Mouse (Mus musculus): ENCODE measurements around the gene Tap2. TPM values are rescaled to one million over a fixed set of nuclear protein-coding genes. Genes with fewer than 3 reads are reported as not detected.

Gene Tap2
- total RNA-seq, 4 experiments from 2014 or later: 5.1 to 7.6 (median 6.7) TPM

GRCm38 (mm10) chr17:34248764-34249163, 45.4 kb downstream of the Tap2 start:
- no peak for DNase-seq (ENCODE audit: low spot score in 2 of 2)

- no peak for DNase-seq (ENCODE audit: low spot score in 2 of 2)
These were observed 46.0 kb downstream of the Tap2 start for GRCm38 (mm10) chr17:34249361-34249760.

GRCm38 (mm10) chr17:34249878-34250277, 46.6 kb downstream of the Tap2 start:
- DNase-seq (ENCODE audit: low spot score in 2 of 2): no peak

GRCm38 (mm10) chr17:34251666-34252065, 48.3 kb downstream of the Tap2 start:
- no peak for DNase-seq (ENCODE audit: low spot score in 2 of 2)

GRCm38 (mm10) chr17:34256501-34256900, 53.2 kb downstream of the Tap2 start:
- DNase-seq (ENCODE audit: low spot score in 2 of 2): no peak

- peak; percentile 41 to 42 for DNase-seq (ENCODE audit: low spot score in 2 of 2)
These were observed 54.5 kb downstream of the Tap2 start, which contains the start of gene H2-Ab1 for GRCm38 (mm10) chr17:34257594-34258375. TSS of gene H2-Ab1 (plus strand) at chr17:34257689.

- no peak for DNase-seq (ENCODE audit: low spot score in 2 of 2)
These were observed 57.2 kb downstream of the Tap2 start for GRCm38 (mm10) chr17:34260551-34260950.

- DNase-seq (ENCODE audit: low spot score in 2 of 2): peak; percentile 9 to 32
These were observed 58.2 kb downstream of the Tap2 start for GRCm38 (mm10) chr17:34261502-34261901.

GRCm38 (mm10) chr17:34263068-34263467, 59.7 kb downstream of the Tap2 start:
- DNase-seq (ENCODE audit: low spot score in 2 of 2): peak; percentile 11 to 40

- no peak for DNase-seq (ENCODE audit: low spot score in 2 of 2)
These were observed 60.6 kb downstream of the Tap2 start for GRCm38 (mm10) chr17:34263811-34264371.

- DNase-seq (ENCODE audit: low spot score in 2 of 2): no peak
These were observed 61.4 kb downstream of the Tap2 start for GRCm38 (mm10) chr17:34264452-34265351.

Other genes starting within 250 kb of the Tap2 start
- 10 to 100 TPM; 32.0 to 34.6 (median 32.5) TPM for gene Vps52, start 247.7 kb upstream of the Tap2 start, total RNA-seq (2022)
- gene Rps18, start 247.5 kb upstream of the Tap2 start, total RNA-seq (2022): 100 to 1,000 TPM; 380 to 500 (median 432) TPM
- 10 to 100 TPM; 34.2 to 57.8 (median 46.1) TPM for gene H2-K1, start 203.2 kb upstream of the Tap2 start, total RNA-seq (2022)
- 10 to 100 TPM in 3 of 4 experiments, 1 to 10 TPM in 1; 9.8 to 15.6 (median 11.7) TPM for gene Ring1, start 178.8 kb upstream of the Tap2 start, total RNA-seq (2022)
- 10 to 100 TPM; 83.6 to 90.2 (median 84.9) TPM for gene H2-Ke6, start 175.5 kb upstream of the Tap2 start, total RNA-seq (2022)
- 10 to 100 TPM; 44.2 to 63.5 (median 49.3) TPM for gene Slc39a7, start 171.8 kb upstream of the Tap2 start, total RNA-seq (2022)
- 10 to 100 TPM; 36.8 to 39.3 (median 38.8) TPM for gene Rxrb, start 171.7 kb upstream of the Tap2 start, total RNA-seq (2022)
- gene Col11a2, start 164.1 kb upstream of the Tap2 start, total RNA-seq (2022): 1 to 10 TPM; 2.5 to 4.8 (median 3.9) TPM
- not detected for gene H2-Oa, start 111.2 kb upstream of the Tap2 start, total RNA-seq (2022)
- gene H2-DMa, start 84.0 kb upstream of the Tap2 start, total RNA-seq (2022): 1 to 10 TPM; 3.0 to 4.6 (median 4.0) TPM
- gene Brd2, start 80.9 kb upstream of the Tap2 start, total RNA-seq (2022): 10 to 100 TPM; 67.9 to 73.8 (median 69.8) TPM
- under 1 TPM in 2 of 4 experiments, not detected in 2; 0.40 to 0.61 TPM for gene H2-DMb2, start 60.2 kb upstream of the Tap2 start, total RNA-seq (2022)
- under 1 TPM in 2 of 4 experiments, not detected in 2; 0.19 to 0.81 TPM for gene H2-DMb1, start 50.5 kb upstream of the Tap2 start, total RNA-seq (2022)
- gene Tap1, start 16.0 kb upstream of the Tap2 start, total RNA-seq (2022): 1 to 10 TPM in 3 of 4 experiments, under 1 TPM in 1; 0.82 to 1.3 (median 1.2) TPM
- gene Psmb9, start 15.8 kb upstream of the Tap2 start, total RNA-seq (2022): 1 to 10 TPM; 1.4 to 2.1 (median 1.7) TPM
- gene Psmb8, start 5.8 kb upstream of the Tap2 start, total RNA-seq (2022): 1 to 10 TPM; 2.1 to 4.3 (median 3.4) TPM
- gene H2-Ob, start 35.4 kb downstream of the Tap2 start, total RNA-seq (2022): under 1 TPM in 1 of 4 experiments, not detected in 3; 0.10 TPM
- gene H2-Ab1, start 54.2 kb downstream of the Tap2 start, total RNA-seq (2022): 1 to 10 TPM; 2.3 to 4.7 (median 3.9) TPM
- gene H2-Aa, start 84.3 kb downstream of the Tap2 start, total RNA-seq (2022): 1 to 10 TPM; 3.1 to 4.1 (median 3.5) TPM
- gene H2-Eb1, start 102.3 kb downstream of the Tap2 start, total RNA-seq (2022): 1 to 10 TPM; 2.6 to 6.3 (median 3.7) TPM
- not detected for gene H2-Eb2, start 122.1 kb downstream of the Tap2 start, total RNA-seq (2022)
- gene Btnl2, start 151.3 kb downstream of the Tap2 start, total RNA-seq (2022): under 1 TPM in 2 of 4 experiments, not detected in 2; 0.35 to 0.47 TPM
- gene Btnl1, start 173.6 kb downstream of the Tap2 start, total RNA-seq (2022): not detected
- gene BC051142, start 195.3 kb downstream of the Tap2 start, total RNA-seq (2022): not detected